In the genomic region with DNA sequence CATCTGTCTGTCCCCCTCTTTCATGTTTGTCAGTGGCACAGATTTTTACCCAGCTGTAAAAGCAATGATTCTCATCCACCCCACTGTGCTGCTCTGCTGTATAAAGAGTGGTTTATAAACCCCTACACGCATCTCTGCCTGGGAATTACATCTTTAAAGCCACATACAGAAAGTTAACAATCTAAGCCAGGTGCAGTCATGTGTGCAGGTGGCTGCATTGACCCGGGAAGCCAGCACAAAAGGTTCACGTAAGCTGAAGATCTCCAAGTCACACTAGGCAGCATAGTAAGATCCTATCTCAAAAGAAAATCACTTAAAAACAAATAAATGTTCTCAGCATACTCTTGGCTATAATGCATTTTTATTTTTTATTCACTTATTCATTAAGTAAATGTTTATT, we compare ENCODE assay signal across 9 mouse cellular contexts. TPM values are rescaled to one million over a fixed set of nuclear protein-coding genes. Genes with fewer than 3 reads are reported as not detected.
DNase-seq lines count a peak whose midpoint lies in the region; ATAC-seq lines count a peak whose summit lies in the region.
"Had no signal": no experiment of that assay in that cellular context is flagged by ENCODE, and none has a peak within 500 bp of the region (broad histone marks: within the 10 kb centered on the region; RNA-seq: fewer than 3 reads in every experiment).

No protein-coding gene starts in this region.

- ATAC-seq in heart, embryonic 14.5 days (ENCODE audit: insufficient number of reproducible peaks, insufficient read depth, low FRiP score, low read depth) = no peak
- no peak for ATAC-seq in midbrain, embryonic 12.5 days (ENCODE audit: low FRiP score, low read depth)
- ATAC-seq in midbrain, embryonic 16.5 days = no peak
- ATAC-seq in limb, embryonic 12.5 days (ENCODE audit: insufficient number of reproducible peaks, insufficient read depth, low FRiP score, low TSS enrichment, low read depth) = no peak
- ATAC-seq in stomach, embryonic 14.5 days (ENCODE audit: insufficient number of reproducible peaks, insufficient read depth, low FRiP score, low read depth) = peak; percentile 24; the same call in 1 of the 2 replicates

- 76% methylated on average over 3 of the region's 3 CpGs for WGBS in heart, embryonic 14.5 days
- 19% methylated on average over 3 of the region's 3 CpGs for WGBS in midbrain, embryonic 12.5 days
- 14% methylated on average over 3 of the region's 3 CpGs for WGBS in midbrain, embryonic 16.5 days
- 46% methylated on average over 3 of the region's 3 CpGs for whole genome bisulfite sequencing in limb, embryonic 12.5 days
- WGBS in stomach, embryonic 14.5 days = 45% methylated on average over 3 of the region's 3 CpGs

- DNase-seq in heart, adult 8-10 months (ENCODE audit: low spot score) = no peak
- no peak for DNase-seq in adrenal gland, adult (ENCODE audit: inconsistent age in 2 of 2, low spot score in 1 of 2)
- no peak for DNase-seq in adipocyte (ENCODE audit: low spot score)
- DNase-seq: adrenal gland, adult 8-10 months had no signal

- peaks cover 3 to 7% of the 10 kb centered on the region in 2 experiments; a peak in 3 of 4 replicates for H3K4me1 ChIP-seq in heart, embryonic 14.5 days (ENCODE audit: control insufficient read depth in 2 of 2, insufficient read depth in 2 of 2, low read length in 2 of 2)
- peaks cover 9% of the 10 kb centered on the region; the same call in 1 of the 2 replicates for H3K4me1 ChIP-seq in midbrain, embryonic 12.5 days
- peaks cover 7% of the 10 kb centered on the region for H3K4me1 ChIP-seq in midbrain, embryonic 16.5 days (ENCODE audit: control insufficient read depth, insufficient read depth, low read length)
- peaks cover 9% of the 10 kb centered on the region for H3K4me1 ChIP-seq in limb, embryonic 12.5 days (replicated peaks)
- 0 out of 2 replicates have a peak, but pooled peaks cover 2% of the 10 kb centered on the region for H3K4me1 ChIP-seq in stomach, embryonic 14.5 days (ENCODE audit: control insufficient read depth, insufficient read depth, low read length)

- 0 out of 2 replicates have a peak overlapping the region, but pooled peaks have one; percentile 46 for H3K9ac ChIP-seq in heart, embryonic 14.5 days (ENCODE audit: low read length)
- no peak overlapping the region for H3K9ac ChIP-seq in midbrain, embryonic 12.5 days (replicated peaks)
- H3K9ac ChIP-seq in midbrain, embryonic 16.5 days (ENCODE audit: low read depth, low read length) = no peak overlapping the region
- no peak overlapping the region for H3K9ac ChIP-seq in limb, embryonic 12.5 days (replicated peaks)
- H3K9ac ChIP-seq in stomach, embryonic 14.5 days (replicated peaks; ENCODE audit: low read depth, low read length) = no peak overlapping the region

- H3K27ac ChIP-seq in heart, embryonic 14.5 days (replicated peaks in 1 of 2; ENCODE audit: control insufficient read depth in 1 of 2, insufficient read depth in 1 of 2, low read depth in 2 of 2, low read length in 2 of 2) = no peak overlapping the region
- 0 out of 2 replicates have a peak overlapping the region, but pooled peaks have one; percentile 0 for H3K27ac ChIP-seq in midbrain, embryonic 12.5 days (replicated peaks)
- H3K27ac ChIP-seq in midbrain, embryonic 16.5 days (ENCODE audit: low read length) = no peak overlapping the region
- peak overlapping the region; percentile 41; the same call in 1 of the 2 replicates for H3K27ac ChIP-seq in limb, embryonic 12.5 days
- peak overlapping the region; percentile 21; the same call in 1 of the 2 replicates for H3K27ac ChIP-seq in stomach, embryonic 14.5 days (ENCODE audit: low read length)

- H3K4me2 ChIP-seq in heart, embryonic 14.5 days (ENCODE audit: low read length) = peak overlapping the region; percentile 71
- peak overlapping the region; percentile 46; the same call in 1 of the 2 replicates for H3K4me2 ChIP-seq in midbrain, embryonic 12.5 days (replicated peaks)
- H3K4me2 ChIP-seq in midbrain, embryonic 16.5 days (ENCODE audit: low read length) = no peak overlapping the region
- H3K4me2 ChIP-seq in limb, embryonic 12.5 days = peak overlapping the region; percentile 55
- peak overlapping the region; percentile 25 for H3K4me2 ChIP-seq in stomach, embryonic 14.5 days (replicated peaks; ENCODE audit: low read depth, low read length)

- H3K27me3 ChIP-seq in heart, embryonic 14.5 days (ENCODE audit: control insufficient read depth, insufficient read depth, low read length) = no peaks in the 10 kb centered on the region
- no peaks in the 10 kb centered on the region for H3K27me3 ChIP-seq in midbrain, embryonic 12.5 days
- no peaks in the 10 kb centered on the region for H3K27me3 ChIP-seq in midbrain, embryonic 16.5 days (ENCODE audit: control insufficient read depth, insufficient read depth, low read depth, low read length)
- H3K27me3 ChIP-seq in limb, embryonic 12.5 days = no peaks in the 10 kb centered on the region
- H3K27me3 ChIP-seq in stomach, embryonic 14.5 days (ENCODE audit: control insufficient read depth, insufficient read depth, low read length) = no peaks in the 10 kb centered on the region

- no peaks in the 10 kb centered on the region for H3K9me3 ChIP-seq in heart, embryonic 14.5 days (ENCODE audit: control insufficient read depth, low read length)
- H3K9me3 ChIP-seq in midbrain, embryonic 12.5 days = 0 out of 2 replicates have a peak, but pooled peaks cover 4% of the 10 kb centered on the region
- no peaks in the 10 kb centered on the region for H3K9me3 ChIP-seq in midbrain, embryonic 16.5 days (replicated peaks; ENCODE audit: control insufficient read depth, low read length, poor library complexity, severe bottlenecking)
- H3K9me3 ChIP-seq in limb, embryonic 12.5 days = no peaks in the 10 kb centered on the region
- H3K9me3 ChIP-seq in stomach, embryonic 14.5 days (ENCODE audit: control insufficient read depth, low read depth, low read length) = no peaks in the 10 kb centered on the region

- H3K36me3 ChIP-seq in heart, embryonic 14.5 days (ENCODE audit: control insufficient read depth, insufficient read depth, low read length) = peaks cover 28% of the 10 kb centered on the region
- H3K36me3 ChIP-seq in midbrain, embryonic 12.5 days = peaks cover 5% of the 10 kb centered on the region; the same call in 1 of the 2 replicates
- H3K36me3 ChIP-seq in midbrain, embryonic 16.5 days (ENCODE audit: control insufficient read depth, insufficient read depth, low read length) = peaks cover 3% of the 10 kb centered on the region; the same call in 1 of the 2 replicates
- peaks cover 27% of the 10 kb centered on the region for H3K36me3 ChIP-seq in limb, embryonic 12.5 days
- H3K36me3 ChIP-seq in stomach, embryonic 14.5 days (ENCODE audit: control insufficient read depth, insufficient read depth, low read length) = 0 out of 2 replicates have a peak, but pooled peaks cover 10% of the 10 kb centered on the region

- peak overlapping the region in 1 of 2 experiments; percentile 36; a peak in 2 of 4 replicates for H3K4me3 ChIP-seq in heart, embryonic 14.5 days (ENCODE audit: control insufficient read depth in 1 of 2, insufficient read depth in 1 of 2, low read depth in 1 of 2, low read length in 2 of 2)
- no peak overlapping the region for H3K4me3 ChIP-seq in midbrain, embryonic 12.5 days
- no peak overlapping the region for H3K4me3 ChIP-seq in midbrain, embryonic 16.5 days (ENCODE audit: low read depth, low read length)
- H3K4me3 ChIP-seq in limb, embryonic 12.5 days (replicated peaks) = no peak overlapping the region
- peak overlapping the region; percentile 9; the same call in 1 of the 2 replicates for H3K4me3 ChIP-seq in stomach, embryonic 14.5 days (ENCODE audit: low read depth, low read length)

RNA-seq across cellular contexts. Expression of a gene that starts 14.8 kb away (rescaled TPM):
- 10.6 and 12.2 TPM in 2 replicates for polyA plus RNA-seq in heart, embryonic 14.5 days (2014; fragmentation: Nextera tagmentation; extraction: Ambion mirVana)
- total RNA-seq in heart, adult 8-10 months (2022) = 10 to 100 TPM; 15.1 to 18.8 (median 16.8) TPM
- 11.8 and 12.4 TPM in 2 replicates for polyA plus RNA-seq in midbrain, embryonic 12.5 days (2016; fragmentation: Nextera tagmentation; extraction: Ambion mirVana)
- 8.9 and 9.6 TPM in 2 replicates for polyA plus RNA-seq in midbrain, embryonic 16.5 days (2015; fragmentation: Nextera tagmentation; extraction: Ambion mirVana)
- polyA plus RNA-seq in limb, embryonic 12.5 days (2016; fragmentation: Nextera tagmentation; extraction: Ambion mirVana) = 9.9 and 10.8 TPM in 2 replicates
- 19.3 and 20.0 TPM in 2 replicates for polyA plus RNA-seq in stomach, embryonic 14.5 days (2014; fragmentation: Nextera tagmentation; extraction: Ambion mirVana)

RNA-seq across cellular contexts. Expression of a gene that starts 47.4 kb away (rescaled TPM):
- polyA plus RNA-seq in heart, embryonic 14.5 days (2014; fragmentation: Nextera tagmentation; extraction: Ambion mirVana) = 358 and 403 TPM in 2 replicates
- 100 to 1,000 TPM; 335 to 493 (median 403) TPM for total RNA-seq in heart, adult 8-10 months (2022)
- polyA plus RNA-seq in midbrain, embryonic 12.5 days (2016; fragmentation: Nextera tagmentation; extraction: Ambion mirVana) = 359 and 380 TPM in 2 replicates
- polyA plus RNA-seq in midbrain, embryonic 16.5 days (2015; fragmentation: Nextera tagmentation; extraction: Ambion mirVana) = 433 and 447 TPM in 2 replicates
- polyA plus RNA-seq in limb, embryonic 12.5 days (2016; fragmentation: Nextera tagmentation; extraction: Ambion mirVana) = 528 and 595 TPM in 2 replicates
- 670 and 693 TPM in 2 replicates for polyA plus RNA-seq in stomach, embryonic 14.5 days (2014; fragmentation: Nextera tagmentation; extraction: Ambion mirVana)

RNA-seq across cellular contexts. Expression of a gene that starts 47.4 kb away (rescaled TPM):
- polyA plus RNA-seq in heart, embryonic 14.5 days (2014; fragmentation: Nextera tagmentation; extraction: Ambion mirVana) = 382 and 415 TPM in 2 replicates
- total RNA-seq in heart, adult 8-10 months (2022) = 100 to 1,000 TPM; 786 to 841 (median 811) TPM
- 128 and 133 TPM in 2 replicates for polyA plus RNA-seq in midbrain, embryonic 12.5 days (2016; fragmentation: Nextera tagmentation; extraction: Ambion mirVana)
- 137 and 143 TPM in 2 replicates for polyA plus RNA-seq in midbrain, embryonic 16.5 days (2015; fragmentation: Nextera tagmentation; extraction: Ambion mirVana)
- 139 and 141 TPM in 2 replicates for polyA plus RNA-seq in limb, embryonic 12.5 days (2016; fragmentation: Nextera tagmentation; extraction: Ambion mirVana)
- polyA plus RNA-seq in stomach, embryonic 14.5 days (2014; fragmentation: Nextera tagmentation; extraction: Ambion mirVana) = 125 and 128 TPM in 2 replicates

Comparison
In these comparisons a context has a peak if more than half of its experiments do, and no peak if none do; other contexts are left out.
1. H3K27ac ChIP-seq: peak in midbrain, embryonic 12.5 days (single experiment), limb, embryonic 12.5 days (single experiment) and stomach, embryonic 14.5 days (single experiment); none in heart, embryonic 14.5 days (0 of 2) and midbrain, embryonic 16.5 days (single experiment).